Mouse (Mus musculus) mesoderm, embryonic 11.5 days (tissue): Measurements from ENCODE around the gene Zbtb9.

Source experiments
- DNase-seq: peaks from one replicate; pipeline ENCODE4 v3.0.0-alpha.2; 2012; ENCODE audit warnings: low read depth, low spot score

The Zbtb9 gene

GRCm38 (mm10) chr17:26947231-26948100, 25.5 kb upstream of the Zbtb9 start:
- DNase-seq: no peak

- no peak for DNase-seq
Observed at GRCm38 (mm10) chr17:26948316-26949050, 24.5 kb upstream of the Zbtb9 start.

- DNase-seq: peak; percentile 70
Observed at GRCm38 (mm10) chr17:26949051-26949577, 23.9 kb upstream of the Zbtb9 start.

DNA sequence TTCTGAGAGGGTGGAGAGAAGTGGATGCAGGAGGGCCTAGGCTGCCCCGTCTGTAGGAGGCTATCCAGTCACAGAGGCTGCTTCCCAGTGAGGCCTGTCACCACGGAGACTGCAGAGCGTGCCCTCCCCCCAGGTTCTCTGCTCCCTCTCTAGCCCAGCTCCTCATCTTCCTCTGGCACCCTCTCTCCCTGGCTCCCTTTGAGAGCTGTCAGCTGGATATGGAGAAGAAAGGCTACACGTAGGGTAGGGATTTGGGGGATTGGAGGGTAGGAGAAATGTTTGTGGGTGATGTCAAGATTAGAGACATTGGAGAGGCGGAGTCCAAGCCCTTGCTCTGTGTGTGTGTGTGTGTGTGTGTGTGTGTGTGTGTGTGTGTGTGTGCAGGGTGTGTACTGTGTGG, 23.1 kb upstream of the Zbtb9 start:
- DNase-seq: no peak

- DNase-seq: no peak
Observed at GRCm38 (mm10) chr17:26950560-26951288, 22.2 kb upstream of the Zbtb9 start.

GRCm38 (mm10) chr17:26951406-26951805, 21.6 kb upstream of the Zbtb9 start:
- peak; percentile 89 for DNase-seq

GRCm38 (mm10) chr17:26951952-26952877, 20.8 kb upstream of the Zbtb9 start:
- no peak for DNase-seq

- no peak for DNase-seq
Observed at GRCm38 (mm10) chr17:26953201-26953600, 19.8 kb upstream of the Zbtb9 start.

DNA sequence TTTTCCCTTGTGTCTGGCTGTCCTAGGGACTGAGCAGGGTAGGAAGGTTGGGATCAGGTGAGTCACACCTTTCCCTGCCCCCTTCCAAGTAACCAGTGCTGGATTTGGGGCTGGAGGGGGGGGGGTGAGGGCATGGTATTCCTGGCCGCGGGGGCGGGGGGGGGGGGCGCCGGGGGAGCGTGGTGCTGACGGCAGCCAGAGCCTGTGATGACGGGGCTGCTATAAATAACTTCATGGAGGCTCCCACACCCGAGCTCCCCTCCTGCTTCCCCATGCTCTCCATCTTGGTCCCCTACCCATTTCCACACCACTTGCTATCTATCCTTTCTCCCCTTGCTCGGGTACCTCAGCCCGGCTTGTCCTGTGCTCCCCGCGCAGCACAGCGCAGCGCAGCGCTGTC, 19.2 kb upstream of the Zbtb9 start:
- DNase-seq: no peak

DNA sequence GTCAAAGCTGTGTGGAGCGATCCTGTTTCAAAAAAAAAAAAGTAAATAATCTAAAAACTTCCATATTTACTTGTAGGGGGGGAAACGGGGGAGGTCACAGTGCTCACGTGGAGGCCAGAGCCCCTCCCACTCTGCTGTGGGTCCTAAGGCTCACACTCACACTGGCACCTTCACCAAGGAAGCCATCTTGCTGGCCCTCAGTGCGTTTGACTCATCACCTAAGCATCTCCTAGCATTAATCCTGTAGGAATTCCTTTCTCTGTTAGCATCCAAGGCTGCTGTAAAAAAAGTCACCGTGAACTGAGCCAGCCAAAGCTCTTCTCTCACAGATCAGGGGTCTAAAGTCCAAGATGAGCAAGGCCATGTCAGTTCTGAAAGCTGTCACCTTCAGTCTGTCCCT, 16.7 kb upstream of the Zbtb9 start:
- no peak for DNase-seq

- DNase-seq: no peak
Observed at GRCm38 (mm10) chr17:26956895-26957294, 16.1 kb upstream of the Zbtb9 start.

GRCm38 (mm10) chr17:26957872-26958271, 15.1 kb upstream of the Zbtb9 start:
- no peak for DNase-seq

DNA sequence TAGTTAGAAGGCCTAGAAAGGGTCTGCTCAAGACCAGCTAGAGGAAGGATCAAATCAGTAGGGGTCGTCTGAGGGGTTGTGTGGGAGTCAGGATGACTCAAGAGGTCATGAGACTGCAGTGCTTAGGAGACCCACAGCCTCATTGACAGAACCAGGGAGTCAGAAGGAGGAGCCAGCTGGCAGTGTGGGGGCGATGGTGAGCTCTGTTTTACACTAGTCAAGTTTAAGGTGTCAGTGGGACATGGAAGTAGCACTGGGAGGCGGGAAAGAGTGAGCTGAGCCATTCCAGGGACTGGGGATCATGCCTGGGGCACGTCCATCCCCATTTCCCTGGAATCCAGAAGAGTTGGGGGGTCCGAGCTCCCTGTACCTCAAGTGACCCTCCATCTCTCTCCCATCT, 14.1 kb upstream of the Zbtb9 start:
- DNase-seq: no peak

GRCm38 (mm10) chr17:26959815-26960214, 13.2 kb upstream of the Zbtb9 start:
- no peak for DNase-seq

GRCm38 (mm10) chr17:26961572-26962240, 11.3 kb upstream of the Zbtb9 start:
- no peak for DNase-seq

GRCm38 (mm10) chr17:26966993-26967392, 6.0 kb upstream of the Zbtb9 start:
- DNase-seq: no peak

DNA sequence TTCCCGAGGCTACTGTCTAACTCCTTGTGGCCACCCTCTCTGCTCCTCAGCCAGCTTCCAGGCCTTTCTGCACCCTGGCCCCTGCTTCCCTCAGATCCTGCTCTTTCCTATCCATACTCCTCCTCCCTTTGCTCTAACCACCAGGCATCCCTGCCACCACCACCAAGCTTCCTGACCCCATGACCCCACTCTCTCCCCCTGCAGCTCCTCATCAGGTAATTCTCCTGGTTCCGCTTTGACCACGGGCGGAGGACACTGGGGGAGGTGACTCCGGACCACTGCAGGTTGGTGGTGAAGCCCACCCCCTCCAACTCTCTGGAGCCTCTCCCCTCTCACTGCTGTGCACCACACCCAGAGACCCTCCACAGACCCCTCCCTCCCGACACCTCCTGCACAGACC, 5.5 kb upstream of the Zbtb9 start:
- no peak for DNase-seq

DNA sequence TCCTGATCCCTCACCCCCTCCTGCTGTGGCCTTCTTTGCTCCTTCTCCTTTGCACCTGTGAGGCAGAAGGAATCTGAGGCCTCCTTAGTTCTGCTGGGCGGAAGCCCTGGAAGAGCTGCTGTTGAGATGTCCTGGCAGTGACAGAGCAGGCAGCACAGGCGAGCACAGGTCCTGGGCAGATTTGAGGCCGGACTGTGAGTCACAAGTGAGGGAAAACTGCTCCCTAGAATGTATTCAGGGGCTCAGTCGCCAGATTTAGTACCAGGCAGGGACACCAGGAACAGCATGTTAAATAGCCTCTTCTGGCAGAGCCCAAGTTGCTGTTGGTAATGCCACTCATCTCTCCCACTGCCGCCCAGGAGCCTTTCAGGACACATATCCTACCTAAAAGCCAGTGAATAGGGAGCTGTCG, 4.8 kb upstream of the Zbtb9 start:
- no peak for DNase-seq

DNA sequence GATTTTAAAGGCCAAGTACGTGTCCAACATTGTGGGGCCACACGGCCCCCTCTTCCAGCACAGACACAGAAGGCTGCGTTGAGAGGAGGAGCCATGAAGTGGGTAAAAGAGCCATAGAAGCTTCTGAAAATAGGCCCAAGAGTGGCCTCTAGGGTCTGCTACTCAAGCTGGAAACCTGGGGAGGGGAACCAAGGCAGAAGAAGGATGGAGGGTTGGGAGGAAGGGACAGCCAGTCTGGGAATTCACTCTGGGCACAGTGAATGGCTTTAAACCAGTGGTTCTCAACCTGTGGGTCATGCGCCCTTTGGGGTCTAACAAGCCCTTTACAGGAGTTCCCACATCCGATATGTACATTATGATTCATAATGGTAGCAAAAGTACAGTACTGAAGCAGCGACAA, 3.7 kb upstream of the Zbtb9 start:
- no peak for DNase-seq

DNA sequence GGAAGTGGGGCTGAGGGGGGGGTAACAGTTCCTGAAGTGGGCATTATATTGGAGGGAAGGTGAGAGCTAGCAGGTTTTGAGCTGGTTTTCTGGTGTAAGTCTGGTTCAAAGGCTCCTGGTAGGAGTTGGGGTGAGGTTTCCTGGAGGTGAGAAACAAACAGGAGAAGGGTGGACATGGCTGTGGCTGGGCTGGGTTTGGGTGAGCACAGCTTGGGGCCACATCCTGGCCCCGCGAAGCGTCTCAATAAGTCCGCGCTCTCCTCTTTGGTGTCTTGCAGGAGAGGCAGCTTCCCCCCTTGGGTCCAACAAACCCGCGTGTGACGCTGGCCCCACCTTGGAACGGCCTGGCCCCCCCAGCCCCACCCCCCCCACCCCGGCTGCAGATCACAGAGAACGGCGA, 2.7 kb upstream of the Zbtb9 start:
- no peak for DNase-seq
